Mouse (Mus musculus) midbrain, embryonic 16.5 days (tissue): ENCODE measurements at regions not wholly inside any gene's neighbourhood (a gene's known extent, or its start where the extent isn't known, plus 50 kb on each side); places are given as distances from the start of the nearest gene placed in this dataset.

ENCODE experiments used
- ATAC-seq: fragments of 200-750 bp; cut with Nextera tagmentation; 2 replicates; pipeline ENCODE4 v1.8.0; 2017; ENCODE audit warnings: moderate TSS enrichment
- H3K27ac ChIP-seq: fragments of 300-500 bp; sonication (generic); 2 replicates; pipeline ENCODE4 v1.5.1; 2014; ENCODE audit warnings: mild to moderate bottlenecking, low read length, mixed read lengths
- H3K27me3 ChIP-seq: fragments of 300-500 bp; sonication (generic); 2 replicates; pipeline ENCODE4 v1.6.1; 2014; ENCODE audit warnings: low read depth, low read length, mixed read lengths; ENCODE audit not compliant: control insufficient read depth, insufficient read depth
- H3K36me3 ChIP-seq: fragments of 300-500 bp; sonication (generic); 2 replicates; pipeline ENCODE4 v1.6.1; 2014; ENCODE audit warnings: mild to moderate bottlenecking, low read length, moderate library complexity, mixed read lengths; ENCODE audit not compliant: control insufficient read depth, insufficient read depth
- H3K4me1 ChIP-seq: fragments of 300-500 bp; sonication (generic); 2 replicates; pipeline ENCODE4 v1.6.1; 2014; ENCODE audit warnings: mild to moderate bottlenecking, low read length, mixed read lengths; ENCODE audit not compliant: control insufficient read depth, insufficient read depth
- H3K4me2 ChIP-seq: fragments of 300-500 bp; sonication (generic); 2 replicates; pipeline ENCODE4 v1.6.1; 2014; ENCODE audit warnings: mild to moderate bottlenecking, low read length, mixed read lengths
- H3K4me3 ChIP-seq: fragments of 300-500 bp; sonication (generic); 2 replicates; pipeline ENCODE4 v1.5.1; 2014; ENCODE audit warnings: low read depth, mild to moderate bottlenecking, low read length, moderate library complexity, mixed read lengths
- H3K9ac ChIP-seq: fragments of 300-500 bp; sonication (generic); 2 replicates; pipeline ENCODE4 v1.6.1; 2014; ENCODE audit warnings: low read depth, low read length, mixed read lengths
- H3K9me3 ChIP-seq: fragments of 300-500 bp; sonication (generic); replicated peaks from 2 replicates; pipeline ENCODE4 v1.6.1; 2014; ENCODE audit warnings: mild to moderate bottlenecking, low read length, mixed read lengths; ENCODE audit not compliant: control insufficient read depth, poor library complexity, severe bottlenecking
- WGBS: fragments of 180-500 bp; shearing (Covaris S2); extraction: QIAGEN DNeasy Blood & Tissue Kit; methylation state at CpG from one replicate; pipeline ENCODE4 v1.1.7; 2014; 5-methylcytosine and 5-hydroxymethylcytosine counted together

DNA sequence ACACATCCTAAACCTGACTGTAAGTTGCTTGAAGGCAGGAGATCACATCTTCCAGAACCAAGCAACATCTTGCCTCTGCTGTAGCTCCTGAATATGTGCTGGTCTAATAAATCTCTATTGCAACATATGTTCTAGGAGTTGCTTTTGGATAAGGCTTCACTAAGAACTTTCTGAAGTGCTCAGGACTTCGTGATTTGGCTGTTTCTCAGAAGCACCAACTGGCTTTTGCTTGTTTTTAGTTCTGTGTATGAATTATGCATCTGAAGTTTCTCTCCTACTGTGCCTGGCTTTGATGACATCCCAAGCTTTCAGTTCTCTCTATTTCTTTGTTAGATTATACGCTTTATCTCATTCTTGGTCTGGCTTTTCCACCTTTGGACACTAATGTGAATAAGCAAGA is 122.2 kb upstream of the Dkk2 start:
- 65% methylated on average over 2 of the region's 2 CpGs for WGBS
- Histone ChIP-seq H3K9ac (no peak overlapping the region), H3K27ac (no peak overlapping the region), H3K36me3 (no peaks in the 10 kb centered on the region), H3K9me3 (0 out of 2 replicates have a peak, but pooled peaks cover 2% of the 10 kb centered on the region), H3K27me3 (no peaks in the 10 kb centered on the region), H3K4me3 (no peak overlapping the region), H3K4me2 (no peak overlapping the region), H3K4me1 (no peaks in the 10 kb centered on the region)
- no peak for ATAC-seq

DNA sequence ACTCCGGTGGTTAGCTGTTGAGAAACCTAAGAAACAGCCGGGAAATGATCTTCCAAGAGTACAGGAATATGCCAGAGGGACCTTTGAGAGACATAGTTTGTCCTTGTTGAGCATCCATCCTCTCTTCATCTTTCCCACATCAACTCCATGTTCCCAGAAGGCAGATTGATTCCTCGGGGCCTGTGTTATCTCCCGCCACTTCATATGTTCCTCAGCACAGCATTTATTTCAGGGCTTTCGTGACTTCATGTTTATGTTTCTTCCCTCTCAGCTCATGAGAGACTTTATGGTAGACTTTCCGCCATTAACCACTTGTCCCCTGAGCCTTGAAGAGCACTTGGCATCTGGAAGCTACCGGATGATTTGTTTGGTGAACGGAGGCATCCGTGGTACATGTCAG is 120.1 kb upstream of the Dkk2 start:
- WGBS = 94% methylated on average over 9 of the region's 9 CpGs
- Histone ChIP-seq H3K27ac (no peak overlapping the region), H3K9ac (no peak overlapping the region), H3K4me2 (no peak overlapping the region), H3K27me3 (no peaks in the 10 kb centered on the region), H3K4me1 (no peaks in the 10 kb centered on the region), H3K9me3 (0 out of 2 replicates have a peak, but pooled peaks cover under 1% of the 10 kb centered on the region), H3K4me3 (no peak overlapping the region), H3K36me3 (no peaks in the 10 kb centered on the region)
- ATAC-seq = no peak

- 93% methylated on average over 9 of the region's 9 CpGs for WGBS
- H3K9me3 ChIP-seq = no peaks in the 10 kb centered on the region
- H3K4me2 ChIP-seq = no peak overlapping the region
- H3K4me1 ChIP-seq = no peaks in the 10 kb centered on the region
- no peaks in the 10 kb centered on the region for H3K27me3 ChIP-seq
- H3K36me3 ChIP-seq = no peaks in the 10 kb centered on the region
- no peak for ATAC-seq
- H3K9ac ChIP-seq = no peak overlapping the region
- H3K27ac ChIP-seq = no peak overlapping the region
- no peak overlapping the region for H3K4me3 ChIP-seq
These were observed 119.5 kb upstream of the Dkk2 start for GRCm38 (mm10) chr3:131965456-131966160.

DNA sequence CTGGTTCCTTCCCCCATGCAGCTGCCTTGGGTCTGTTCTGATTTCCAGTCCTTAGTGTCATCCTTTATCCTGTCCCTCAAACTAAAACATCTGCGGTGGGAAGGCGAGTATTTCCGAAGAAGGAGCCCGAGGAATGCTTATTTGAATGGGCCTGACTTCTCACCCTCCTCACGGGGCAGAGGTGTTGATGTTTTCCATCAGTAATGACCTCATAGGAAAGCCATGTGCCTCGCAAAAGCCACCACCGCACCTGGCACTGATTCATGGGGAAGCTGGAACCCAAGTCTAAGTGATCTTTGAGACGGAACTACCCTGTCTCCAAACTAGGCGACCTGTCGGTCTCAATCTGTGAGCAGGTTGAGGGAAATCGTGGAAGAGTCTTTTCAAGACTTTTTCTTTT is 117.8 kb upstream of the Dkk2 start:
- Histone ChIP-seq H3K4me1 (no peaks in the 10 kb centered on the region), H3K9me3 (no peaks in the 10 kb centered on the region), H3K27ac (no peak overlapping the region), H3K4me3 (no peak overlapping the region), H3K9ac (no peak overlapping the region), H3K36me3 (no peaks in the 10 kb centered on the region), H3K4me2 (no peak overlapping the region), H3K27me3 (no peaks in the 10 kb centered on the region)
- WGBS = 89% methylated on average over 11 of the region's 11 CpGs
- no peak for ATAC-seq

- Histone ChIP-seq H3K4me3 (no peak overlapping the region), H3K27ac (no peak overlapping the region), H3K9ac (no peak overlapping the region), H3K36me3 (no peaks in the 10 kb centered on the region), H3K27me3 (no peaks in the 10 kb centered on the region), H3K9me3 (no peaks in the 10 kb centered on the region), H3K4me2 (no peak overlapping the region), H3K4me1 (no peaks in the 10 kb centered on the region)
- ATAC-seq = no peak
- WGBS = 78% methylated on average over 1 of the region's 1 CpGs
These were observed 114.3 kb upstream of the Dkk2 start for GRCm38 (mm10) chr3:131970827-131971226.

- ATAC-seq = peak; percentile 88
- Histone ChIP-seq H3K4me3 (no peak overlapping the region), H3K9ac (no peak overlapping the region), H3K36me3 (no peaks in the 10 kb centered on the region), H3K4me2 (no peak overlapping the region), H3K9me3 (no peaks in the 10 kb centered on the region), H3K27ac (no peak overlapping the region), H3K27me3 (no peaks in the 10 kb centered on the region), H3K4me1 (no peaks in the 10 kb centered on the region; the same call in 1 of the 2 replicates)
- 38% methylated on average over 7 of the region's 7 CpGs for WGBS
These were observed 109.0 kb upstream of the Dkk2 start for GRCm38 (mm10) chr3:131975940-131976628.

DNA sequence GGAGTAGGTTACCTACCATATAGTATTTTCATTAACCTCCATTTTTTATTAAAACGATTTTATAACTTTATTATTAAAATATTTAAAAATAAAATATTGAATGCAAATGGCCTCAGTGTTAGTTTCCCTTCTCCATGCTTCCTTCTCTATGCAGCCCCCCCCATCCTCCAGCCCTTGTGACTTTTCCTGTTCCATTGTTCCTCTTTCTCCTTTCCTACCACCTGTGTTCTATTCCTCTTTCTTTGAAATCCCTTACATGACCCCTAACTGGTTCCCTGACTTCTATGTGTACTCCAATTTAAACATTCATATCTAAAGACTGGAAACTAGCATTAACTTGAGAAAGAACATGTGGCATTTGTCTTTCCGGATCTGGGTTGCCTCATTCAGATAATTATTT is 101.8 kb upstream of the Dkk2 start:
- Histone ChIP-seq H3K4me3 (no peak overlapping the region), H3K9me3 (no peaks in the 10 kb centered on the region), H3K4me1 (no peaks in the 10 kb centered on the region), H3K9ac (no peak overlapping the region), H3K27ac (no peak overlapping the region), H3K27me3 (no peaks in the 10 kb centered on the region), H3K36me3 (no peaks in the 10 kb centered on the region), H3K4me2 (no peak overlapping the region)
- ATAC-seq = no peak
- WGBS = 87% methylated on average over 2 of the region's 2 CpGs

DNA sequence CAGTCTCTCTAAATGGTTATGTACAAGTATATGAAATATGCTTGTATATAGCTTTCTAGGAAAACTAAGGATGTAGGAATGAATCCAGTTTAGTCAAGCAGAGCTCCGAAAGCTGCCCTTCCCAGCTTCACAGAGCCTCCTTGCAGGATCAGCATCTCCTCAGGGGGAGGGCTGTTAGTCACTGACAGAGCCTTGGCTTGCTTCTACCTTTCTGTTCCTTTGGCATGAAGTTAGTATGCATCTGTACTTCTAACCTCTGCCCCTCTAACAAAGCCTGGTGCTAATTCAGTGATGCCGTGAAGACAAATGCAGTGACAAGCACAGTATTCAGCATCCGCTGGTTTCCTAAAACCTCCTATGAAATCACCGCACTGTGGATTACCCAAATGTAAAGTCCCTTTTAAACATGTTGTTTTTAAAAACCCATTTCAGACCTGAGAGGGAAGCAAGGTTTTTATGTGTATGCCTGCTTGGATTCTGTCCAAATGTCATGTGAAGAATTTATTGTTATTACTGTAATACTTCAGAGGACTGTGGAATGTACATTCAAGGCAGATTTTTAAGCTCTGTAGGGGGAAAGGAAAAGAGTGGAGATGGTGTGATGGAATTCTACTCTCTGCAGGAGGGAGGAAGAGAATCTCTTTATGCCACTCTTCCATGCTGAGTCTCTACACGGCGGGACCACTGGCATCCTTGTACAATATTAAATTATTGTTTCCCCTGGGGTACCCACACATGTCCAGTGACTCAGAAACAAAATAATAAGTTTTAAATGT is 86.1 kb upstream of the Dkk2 start:
- Histone ChIP-seq H3K4me3 (no peak overlapping the region), H3K27me3 (no peaks in the 10 kb centered on the region), H3K9ac (no peak overlapping the region), H3K4me2 (no peak overlapping the region), H3K27ac (no peak overlapping the region), H3K4me1 (no peaks in the 10 kb centered on the region), H3K9me3 (no peaks in the 10 kb centered on the region), H3K36me3 (no peaks in the 10 kb centered on the region)
- WGBS = 37% methylated on average over 6 of the region's 6 CpGs
- no peak for ATAC-seq

DNA sequence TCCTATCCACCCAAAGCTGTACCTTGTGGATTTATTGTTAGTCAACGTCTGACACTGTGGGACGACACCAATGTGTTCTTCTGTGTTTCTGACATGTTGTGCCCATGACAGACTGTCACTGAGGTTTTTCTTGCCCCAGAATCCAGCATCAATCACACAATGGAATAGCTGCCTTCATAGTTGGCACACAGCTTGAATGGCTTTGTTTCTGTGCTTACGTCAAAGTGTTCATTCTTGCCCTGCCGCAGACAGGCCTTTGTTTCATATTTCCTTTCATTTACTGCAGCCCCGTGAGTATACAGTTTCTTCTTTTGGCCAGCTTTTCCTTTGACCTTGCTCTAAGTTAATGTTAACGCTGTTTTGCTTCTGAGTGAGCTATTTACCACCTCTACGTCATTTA is 78.9 kb upstream of the Dkk2 start:
- ATAC-seq = no peak
- no peaks in the 10 kb centered on the region; the same call in 1 of the 2 replicates for H3K4me1 ChIP-seq
- H3K9me3 ChIP-seq = no peaks in the 10 kb centered on the region
- WGBS = 32% methylated on average over 7 of the region's 7 CpGs
- H3K36me3 ChIP-seq = no peaks in the 10 kb centered on the region
- no peaks in the 10 kb centered on the region for H3K27me3 ChIP-seq
- H3K27ac ChIP-seq = no peak overlapping the region
- H3K4me3 ChIP-seq = no peak overlapping the region
- no peak overlapping the region for H3K9ac ChIP-seq
- H3K4me2 ChIP-seq = no peak overlapping the region
